Mouse (Mus musculus) embryonic facial prominence, embryonic 11.5 days (tissue): ENCODE results near the gene Plk3. TPM values are rescaled to one million over a fixed set of nuclear protein-coding genes. Genes with fewer than 3 reads are reported as not detected.

Experiments
- ATAC-seq: fragments of 200-750 bp; cut with Nextera tagmentation; replicated peaks from 2 replicates; pipeline ENCODE4 v1.8.0; 2017; ENCODE audit warnings: low read depth; ENCODE audit not compliant: insufficient number of reproducible peaks, low FRiP score, low TSS enrichment
- DNase-seq: peaks from one replicate; pipeline ENCODE4 v3.0.0-alpha.2; 2015; ENCODE audit warnings: low spot score
- H3K27ac ChIP-seq: fragments of 300-500 bp; sonication (generic); replicated peaks from 2 replicates; pipeline ENCODE4 v1.5.1; 2014; ENCODE audit warnings: mild to moderate bottlenecking, low read depth, low read length, control low read depth
- H3K27me3 ChIP-seq: fragments of 300-500 bp; sonication (generic); 2 replicates; pipeline ENCODE4 v1.6.1; 2014; ENCODE audit warnings: mild to moderate bottlenecking, low read length, moderate library complexity, mixed read lengths; ENCODE audit not compliant: control insufficient read depth, insufficient read depth
- H3K36me3 ChIP-seq: fragments of 300-500 bp; sonication (generic); replicated peaks from 2 replicates; pipeline ENCODE4 v1.6.1; 2014; ENCODE audit warnings: low read depth, mild to moderate bottlenecking, low read length, moderate library complexity, mixed read lengths; ENCODE audit not compliant: control insufficient read depth, insufficient read depth
- H3K4me1 ChIP-seq: fragments of 300-500 bp; sonication (generic); 2 replicates; pipeline ENCODE4 v1.6.1; 2014; ENCODE audit warnings: low read length, mixed read lengths; ENCODE audit not compliant: control insufficient read depth, insufficient read depth
- H3K4me2 ChIP-seq: fragments of 300-500 bp; sonication (generic); 2 replicates; pipeline ENCODE4 v1.6.1; 2014; ENCODE audit warnings: low read depth, mild to moderate bottlenecking, control low read depth, low read length, moderate library complexity
- H3K4me3 ChIP-seq: fragments of 300-500 bp; sonication (generic); 2 replicates; pipeline ENCODE4 v1.5.1; 2014; ENCODE audit warnings: low read depth, low read length, control low read depth
- H3K9ac ChIP-seq: fragments of 300-500 bp; sonication (generic); replicated peaks from 2 replicates; pipeline ENCODE4 v1.6.1; 2014; ENCODE audit warnings: mild to moderate bottlenecking, control low read depth, low read length
- H3K9me3 ChIP-seq: fragments of 300-500 bp; sonication (generic); replicated peaks from 2 replicates; pipeline ENCODE4 v1.6.1; 2016; ENCODE audit warnings: mild to moderate bottlenecking, low read length, inconsistent platforms, mixed read lengths; ENCODE audit not compliant: control insufficient read depth
- WGBS: fragments of 180-500 bp; shearing (Covaris S2); extraction: QIAGEN DNeasy Blood & Tissue Kit; methylation state at CpG from one replicate; pipeline ENCODE4 v1.1.7; 2014; 5-methylcytosine and 5-hydroxymethylcytosine counted together
- polyA plus RNA-seq: library from polyadenylated mRNA; unstranded; fragments of >200 nt; fragmentation: Nextera tagmentation; extraction: Ambion mirVana; gene quantifications from 2 replicates; pipeline ENCODE4 v1.2.1, GENCODE M21; 2014

The Plk3 gene
- polyA plus RNA-seq, 1 experiment from 2014 or later, result 7.2 TPM

DNA sequence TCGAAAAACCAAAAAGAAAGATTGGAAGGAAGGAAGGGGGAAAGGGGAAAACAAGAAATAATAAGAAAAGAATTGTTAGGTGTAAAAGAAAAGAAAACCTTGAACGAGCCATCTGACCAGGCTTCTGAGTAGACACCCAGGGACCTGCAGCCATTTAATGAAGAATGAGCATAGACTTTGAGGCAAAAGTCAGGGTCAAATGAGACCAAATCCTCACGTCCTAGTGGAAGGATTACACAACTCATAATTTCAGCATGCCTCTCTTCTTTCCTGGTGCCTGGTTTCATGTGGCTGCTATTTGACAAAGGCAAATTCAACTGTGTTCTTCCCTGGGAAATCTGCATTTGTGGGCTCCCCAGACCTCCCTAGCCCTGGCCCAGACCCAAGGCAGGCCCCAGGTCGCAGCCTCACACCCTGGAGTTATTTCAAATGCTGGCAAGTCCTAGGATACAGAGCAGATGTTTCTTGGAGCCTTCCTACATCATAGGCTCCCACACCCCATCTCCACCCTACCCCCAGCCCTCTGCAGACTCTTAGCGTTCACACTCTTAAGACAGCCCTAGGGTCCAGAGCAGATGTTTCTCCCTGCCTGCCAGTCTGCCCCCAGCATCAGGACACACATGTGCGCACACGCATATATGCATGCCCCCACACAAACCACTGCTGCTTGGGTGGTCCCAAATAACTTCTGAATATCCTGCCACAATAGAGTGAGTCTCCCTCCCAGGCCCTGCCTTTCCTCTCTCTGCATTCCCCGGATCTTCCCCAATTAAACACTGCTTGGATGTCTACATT, 35.6 kb downstream of the Plk3 start:
- no peaks in the 10 kb centered on the region for H3K36me3 ChIP-seq
- no peaks in the 10 kb centered on the region for H3K27me3 ChIP-seq
- 0 out of 2 replicates have a peak overlapping the region, but pooled peaks have one; percentile 9 for H3K9ac ChIP-seq
- H3K4me1 ChIP-seq, result no peaks in the 10 kb centered on the region; the same call in 1 of the 2 replicates
- H3K9me3 ChIP-seq, result no peaks in the 10 kb centered on the region
- H3K4me2 ChIP-seq, result peak overlapping the region; percentile 19; the same call in 1 of the 2 replicates
- WGBS, result 53% methylated on average over 8 of the region's 8 CpGs
- ATAC-seq, result peak; percentile 31; the same call in 1 of the 2 replicates
- H3K27ac ChIP-seq, result no peak overlapping the region
- DNase-seq, result peak; percentile 42
- H3K4me3 ChIP-seq, result no peak overlapping the region

DNA sequence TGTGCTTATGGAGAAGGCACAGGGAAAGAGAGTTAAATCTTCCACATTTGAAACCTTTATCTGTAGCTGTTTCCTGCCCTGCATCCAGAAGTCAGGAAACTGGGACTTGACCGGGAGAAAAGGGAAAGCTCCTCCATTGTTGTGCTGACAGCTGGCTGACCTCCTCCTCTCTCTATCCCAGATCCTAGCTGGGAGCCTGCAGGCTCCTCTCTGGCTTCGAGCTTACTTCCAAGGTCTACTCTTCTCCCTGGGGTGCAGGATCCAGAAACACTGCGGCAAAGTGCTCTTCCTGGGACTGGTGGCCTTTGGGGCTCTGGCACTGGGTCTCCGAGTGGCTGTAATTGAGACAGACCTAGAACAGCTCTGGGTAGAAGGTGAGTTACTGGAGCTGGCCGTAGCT, 37.1 kb downstream of the Plk3 start:
- ATAC-seq (no peak), DNase-seq (no peak)
- H3K9ac ChIP-seq, result peak overlapping the region; percentile 63
- no peaks in the 10 kb centered on the region for H3K27me3 ChIP-seq
- no peaks in the 10 kb centered on the region for H3K9me3 ChIP-seq
- H3K4me3 ChIP-seq, result peak overlapping the region; percentile 67
- peak overlapping the region; percentile 97 for H3K4me2 ChIP-seq
- no peaks in the 10 kb centered on the region for H3K36me3 ChIP-seq
- WGBS, result 14% methylated on average over 5 of the region's 5 CpGs
- H3K4me1 ChIP-seq, result no peaks in the 10 kb centered on the region; the same call in 1 of the 2 replicates
- no peak overlapping the region for H3K27ac ChIP-seq

DNA sequence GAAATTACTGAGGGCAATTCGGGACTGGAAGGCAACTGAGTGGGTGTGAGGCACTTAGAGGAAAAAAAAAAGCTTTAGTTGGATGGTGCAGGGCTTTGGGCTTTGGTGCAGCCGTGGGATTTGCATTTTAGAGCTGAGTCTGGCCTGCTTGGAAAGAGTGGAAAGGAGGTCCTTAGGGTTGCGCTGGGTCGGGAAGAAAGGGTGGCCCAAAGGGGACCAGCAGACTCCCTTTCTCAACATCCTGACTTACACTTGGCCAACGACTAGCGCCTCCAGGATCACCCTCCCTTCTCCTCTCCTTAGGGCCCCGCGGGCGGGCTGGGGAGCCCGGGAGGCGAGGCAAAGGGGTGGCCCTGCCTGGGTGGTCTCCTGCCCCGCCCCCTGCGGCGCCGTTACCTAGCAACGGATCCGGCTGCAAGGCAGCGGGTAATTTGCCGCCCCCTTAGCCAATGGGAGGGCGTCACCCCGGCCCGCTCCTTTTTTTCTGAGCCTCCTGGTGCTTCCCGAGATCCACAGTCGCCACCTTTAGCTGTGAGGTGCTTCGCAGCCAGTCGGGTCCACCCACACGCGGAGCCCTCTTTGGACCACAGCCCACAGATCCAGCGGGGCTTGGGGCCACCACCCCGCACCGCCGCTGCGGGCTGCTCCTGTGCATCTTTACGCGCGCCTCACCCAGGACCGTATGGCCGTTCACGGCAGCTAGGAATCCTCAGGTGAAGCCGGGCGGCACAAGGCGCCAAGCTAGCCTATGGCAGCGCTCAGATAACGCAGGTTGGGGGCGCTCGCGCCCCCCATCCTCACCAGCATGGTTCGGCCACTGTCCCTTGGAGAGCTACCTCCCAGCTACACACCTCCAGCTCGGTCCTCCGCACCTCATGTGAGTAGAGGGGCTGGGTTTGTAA, 38.0 kb downstream of the Plk3 start, which contains the start of gene Ptch2:
TSS of gene Ptch2 (plus strand) at position 525 of the 902 bp plus-strand sequence.
- H3K9ac ChIP-seq, result peak within 1 kb of the TSS; percentile 63
- peak within 1 kb of the TSS; percentile 97 for H3K4me2 ChIP-seq
- no peaks in the 10 kb centered on the region; the same call in 1 of the 2 replicates for H3K4me1 ChIP-seq
- H3K4me3 ChIP-seq, result peak within 1 kb of the TSS; percentile 67
- ATAC-seq, result peak; percentile 71
- WGBS, result under 1% methylated on average over 45 of the region's 50 CpGs
- H3K27me3 ChIP-seq, result no peaks in the 10 kb centered on the region
- no peaks in the 10 kb centered on the region for H3K36me3 ChIP-seq
- H3K27ac ChIP-seq, result peak within 1 kb of the TSS; percentile 62
- H3K9me3 ChIP-seq, result no peaks in the 10 kb centered on the region
- DNase-seq, result peak; percentile 92

DNA sequence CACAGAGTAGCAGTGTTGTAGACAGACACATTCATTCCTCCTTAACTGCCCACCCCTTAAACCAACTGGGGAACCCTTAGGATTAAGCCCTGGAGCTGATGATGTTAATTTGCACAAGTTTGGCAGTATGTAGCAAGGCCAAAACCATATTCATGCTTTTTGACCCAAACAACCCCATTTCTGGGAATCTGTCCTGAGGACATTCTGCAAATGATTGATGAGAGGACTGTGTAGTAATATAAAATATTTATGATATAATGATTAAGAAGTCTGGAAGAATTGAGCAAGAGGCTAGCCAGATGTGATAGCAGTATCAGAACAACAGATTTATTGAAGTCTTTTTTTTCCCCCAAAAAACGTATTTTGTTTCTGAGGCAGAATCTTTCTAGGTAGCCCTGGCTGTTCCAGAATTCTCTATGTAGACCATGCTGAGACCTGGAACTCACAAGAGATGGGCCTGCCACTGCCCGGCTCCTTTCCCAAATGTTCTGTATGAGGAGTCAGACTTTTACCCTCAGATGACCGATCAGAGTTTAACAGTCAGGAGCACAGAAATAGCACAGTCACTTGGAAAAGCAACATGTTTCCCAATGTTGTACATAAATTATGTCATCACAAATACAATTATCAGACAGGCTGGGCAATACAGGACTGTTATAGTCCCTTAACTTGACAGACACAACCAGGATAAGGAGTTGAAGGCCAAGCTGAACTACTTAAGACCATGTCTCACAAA, 39.0 kb downstream of the Plk3 start:
- H3K27me3 ChIP-seq, result no peaks in the 10 kb centered on the region
- H3K9me3 ChIP-seq, result no peaks in the 10 kb centered on the region
- H3K36me3 ChIP-seq, result no peaks in the 10 kb centered on the region
- H3K9ac ChIP-seq, result no peak overlapping the region
- no peak overlapping the region for H3K27ac ChIP-seq
- DNase-seq, result no peak
- H3K4me3 ChIP-seq, result no peak overlapping the region
- H3K4me1 ChIP-seq, result no peaks in the 10 kb centered on the region; the same call in 1 of the 2 replicates
- no peak for ATAC-seq
- WGBS, result 88% methylated on average over 3 of the region's 3 CpGs
- no peak overlapping the region for H3K4me2 ChIP-seq

DNA sequence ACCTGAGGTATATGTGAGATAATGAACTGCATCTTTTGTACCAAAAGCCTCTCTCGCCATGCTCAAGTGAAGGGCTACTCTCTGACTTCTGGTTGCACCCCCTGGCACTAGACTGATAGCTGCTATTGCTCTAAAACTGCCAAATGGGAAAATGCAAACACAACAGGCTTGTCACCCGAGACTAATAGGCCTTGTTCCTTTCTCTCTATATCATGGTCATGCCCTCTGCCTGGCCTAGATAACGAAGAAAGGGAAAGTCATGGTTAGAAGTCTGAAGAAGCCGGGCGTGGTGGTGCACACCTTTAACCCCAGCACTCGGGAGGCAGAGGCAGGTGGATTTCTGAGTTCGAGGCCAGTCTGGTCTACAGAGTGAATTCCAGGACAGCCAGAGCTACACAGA, 43.2 kb downstream of the Plk3 start:
- Histone ChIP-seq H3K4me1 (no peaks in the 10 kb centered on the region), H3K4me3 (no peak overlapping the region), H3K36me3 (no peaks in the 10 kb centered on the region; the same call in 1 of the 2 replicates), H3K27ac (no peak overlapping the region), H3K9ac (no peak overlapping the region), H3K27me3 (no peaks in the 10 kb centered on the region), H3K4me2 (no peak overlapping the region), H3K9me3 (no peaks in the 10 kb centered on the region)
- no peak for DNase-seq
- no peak for ATAC-seq
- 75% methylated on average over 7 of the region's 7 CpGs for WGBS

DNA sequence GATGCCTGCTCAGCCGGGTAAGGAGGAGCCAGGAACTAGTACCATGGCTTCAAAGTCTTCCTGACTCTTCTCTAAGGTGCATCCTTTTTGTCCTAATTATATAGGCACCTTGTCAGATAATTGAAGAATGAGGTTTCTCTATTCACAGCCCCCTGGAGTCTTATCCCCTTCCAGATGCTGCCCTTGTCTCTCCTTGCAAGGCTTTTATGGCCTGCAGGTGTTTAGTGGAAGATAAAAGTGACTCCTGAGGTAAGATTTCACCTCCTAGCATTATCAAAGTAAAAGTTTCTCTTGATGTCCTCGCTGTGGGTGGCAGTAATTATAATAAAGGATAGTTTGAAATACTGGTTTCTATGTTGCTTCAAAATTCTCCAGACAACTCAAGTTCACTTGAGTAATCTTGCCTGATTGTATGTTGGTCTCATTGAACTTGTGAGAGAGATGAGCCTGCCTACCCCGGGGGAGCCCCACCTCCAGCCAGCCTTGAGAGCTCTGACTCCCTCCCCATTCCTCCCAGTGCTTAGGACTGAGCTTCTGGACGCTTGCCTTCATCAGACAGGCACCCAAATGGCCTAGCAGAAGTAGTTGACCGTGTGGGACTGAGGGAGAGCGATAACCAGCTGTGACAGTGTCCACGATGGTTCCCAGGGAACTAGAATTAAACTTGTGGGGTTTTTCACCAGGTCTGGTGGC, 45.7 kb downstream of the Plk3 start:
- no peak for DNase-seq
- 78% methylated on average over 7 of the region's 7 CpGs for WGBS

More for the DNA sequence above, 45.7 kb downstream of the Plk3 start:
- Histone ChIP-seq H3K4me2 (no peak overlapping the region), H3K36me3 (no peaks in the 10 kb centered on the region; the same call in 1 of the 2 replicates), H3K27ac (no peak overlapping the region), H3K9me3 (no peaks in the 10 kb centered on the region), H3K4me1 (no peaks in the 10 kb centered on the region), H3K27me3 (no peaks in the 10 kb centered on the region), H3K4me3 (no peak overlapping the region), H3K9ac (no peak overlapping the region)
- no peak for ATAC-seq
